Mouse (Mus musculus): ENCODE measurements at regions not wholly inside any gene's neighbourhood (a gene's known extent, or its start where the extent isn't known, plus 50 kb on each side); places are given as distances from the start of the nearest gene placed in this dataset.

- DNase-seq: peak; percentile 88
Measured at GRCm38 (mm10) chr1:42755958-42756357, 60.4 kb downstream of the Pou3f3 start.

DNA sequence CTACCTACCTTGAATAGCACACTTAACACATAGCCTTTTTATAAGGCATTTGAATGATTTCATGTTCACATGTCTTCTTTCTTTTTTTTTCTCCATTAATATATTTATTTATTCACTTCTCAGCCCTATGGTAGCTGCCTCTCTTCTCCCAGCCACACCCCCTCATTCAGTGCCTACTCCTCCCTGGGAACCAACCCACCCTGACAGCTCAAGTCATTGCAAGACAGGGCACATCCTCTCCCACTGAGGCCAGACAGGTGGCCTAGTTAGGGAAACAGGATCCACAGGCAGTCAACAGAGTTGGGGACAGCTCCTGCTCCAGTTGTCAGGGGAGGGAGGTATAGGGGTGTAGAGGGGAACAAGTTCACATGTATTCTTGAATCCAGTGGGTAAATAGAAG, 60.9 kb downstream of the Pou3f3 start:
- no peak for DNase-seq

GRCm38 (mm10) chr1:42763447-42763846, 67.9 kb downstream of the Pou3f3 start:
- no peak for DNase-seq

DNA sequence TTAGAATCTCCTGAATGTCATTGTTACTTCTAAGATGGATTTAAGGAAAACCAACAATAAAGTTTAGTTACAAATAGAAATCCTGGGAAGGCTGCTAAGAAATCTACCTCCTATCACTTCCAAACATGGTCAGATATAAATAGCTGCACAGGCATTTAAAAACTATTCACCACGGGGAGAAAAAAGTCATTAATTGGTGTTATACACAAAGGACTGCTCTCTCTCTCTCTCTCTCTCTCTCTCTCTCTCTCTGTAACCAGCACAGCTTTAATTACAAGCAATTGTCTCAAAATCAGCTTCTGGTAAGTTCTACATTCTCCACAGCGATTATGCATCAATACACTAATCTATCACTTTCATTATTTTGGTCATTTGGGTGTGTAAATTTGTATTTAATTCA, 68.5 kb downstream of the Pou3f3 start:
- no peak for DNase-seq

DNA sequence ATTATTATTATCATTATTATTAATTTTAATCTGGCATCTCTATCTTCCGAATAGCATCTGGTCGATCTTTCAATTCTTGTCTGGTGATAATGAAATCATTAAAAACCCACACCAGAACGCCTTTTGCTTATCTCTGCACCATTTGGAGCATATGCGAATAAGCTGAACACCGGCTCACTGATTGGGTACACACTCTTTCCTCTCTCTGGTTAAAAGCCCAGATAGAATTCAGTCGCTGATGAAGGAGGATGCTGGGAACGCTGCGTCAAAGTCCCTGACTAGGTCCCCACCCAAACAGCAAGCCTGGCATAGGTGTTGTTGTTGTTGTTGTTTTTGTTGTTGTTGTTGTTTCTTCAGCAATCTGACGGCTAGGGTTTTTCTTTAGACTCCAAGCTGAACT, 74.5 kb downstream of the Pou3f3 start:
- DNase-seq: no peak

DNA sequence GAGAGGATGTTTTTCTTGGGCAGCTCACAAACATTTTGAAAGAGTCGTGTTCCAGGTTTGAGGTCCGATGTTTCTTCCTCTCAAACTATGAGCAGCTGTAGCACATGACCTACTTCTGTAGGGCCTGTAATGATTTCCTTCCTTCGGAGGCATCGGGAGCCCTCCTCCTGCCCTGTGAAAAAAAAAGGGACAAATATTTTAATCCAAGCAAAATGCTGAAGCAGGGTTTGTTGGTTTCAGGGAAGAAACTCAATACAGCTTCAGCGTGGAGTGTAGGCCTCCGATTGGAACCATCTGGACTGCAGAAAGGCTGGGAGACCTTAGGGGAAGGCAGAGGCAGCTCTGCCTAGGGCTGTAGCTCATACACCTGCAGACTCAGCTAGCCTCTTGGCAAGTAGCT, 76.4 kb downstream of the Pou3f3 start:
- DNase-seq: no peak

GRCm38 (mm10) chr1:42773851-42774464, 77.1 kb upstream of the Mrps9 start:
- DNase-seq: peak; percentile 38

GRCm38 (mm10) chr1:42774971-42775892, 75.8 kb upstream of the Mrps9 start:
- DNase-seq: peak; percentile 83

- peak; percentile 59 for DNase-seq
Measured at GRCm38 (mm10) chr1:42775893-42776287, 75.1 kb upstream of the Mrps9 start.

DNA sequence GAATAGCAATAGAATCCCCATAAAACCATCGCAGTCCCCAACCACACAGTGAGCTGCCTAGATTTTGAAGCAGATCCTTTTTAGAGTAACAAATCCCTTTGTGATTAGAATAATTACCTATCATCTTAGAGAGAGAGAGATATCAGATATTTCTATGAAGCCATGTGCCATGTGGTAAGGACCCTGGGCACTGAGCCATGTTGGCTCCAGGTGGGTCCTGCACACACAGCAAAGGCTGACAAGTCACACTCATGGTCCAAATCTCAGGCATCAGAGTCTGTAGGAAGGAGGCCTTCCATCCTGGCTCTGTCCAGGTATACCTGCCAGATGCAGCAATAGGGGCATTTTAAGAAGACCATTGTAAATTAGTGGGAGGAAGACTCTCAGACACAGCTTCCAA, 73.6 kb upstream of the Mrps9 start:
- no peak for DNase-seq

GRCm38 (mm10) chr1:42779761-42780160, 71.3 kb upstream of the Mrps9 start:
- peak; percentile 75 for DNase-seq

GRCm38 (mm10) chr1:42780266-42780665, 70.8 kb upstream of the Mrps9 start:
- DNase-seq: no peak

DNA sequence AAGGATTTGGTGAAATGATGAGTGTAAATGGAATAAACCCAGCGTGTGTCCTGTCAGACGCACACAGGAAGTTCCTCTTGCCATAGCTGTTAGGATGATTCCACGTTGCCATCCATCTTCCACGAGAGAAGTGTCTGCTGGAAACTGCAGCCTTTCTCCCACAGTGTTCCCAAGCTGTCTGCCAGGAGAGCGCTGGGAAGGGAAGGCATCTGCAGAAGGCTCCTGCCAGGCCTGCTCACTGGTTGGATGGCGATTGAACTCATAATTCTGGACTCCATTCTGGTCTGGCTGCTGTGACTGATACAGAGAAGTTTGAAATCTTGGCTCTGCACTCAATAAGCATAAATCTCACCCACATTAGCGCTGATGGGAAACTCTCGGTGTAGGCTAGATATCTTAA, 69.5 kb upstream of the Mrps9 start:
- DNase-seq: no peak

GRCm38 (mm10) chr1:42783072-42783672, 67.9 kb upstream of the Mrps9 start:
- DNase-seq: no peak

GRCm38 (mm10) chr1:42787240-42787639, 63.8 kb upstream of the Mrps9 start:
- DNase-seq: no peak

GRCm38 (mm10) chr1:42788413-42788812, 62.6 kb upstream of the Mrps9 start:
- no peak for DNase-seq

Measured in kidney, adult 9 months (tissue).